Mouse (Mus musculus) adrenal gland, postnatal 0 days (tissue): ENCODE measurements around the gene Rabgef1. TPM values are rescaled to one million over a fixed set of nuclear protein-coding genes. Genes with fewer than 3 reads are reported as not detected.

Experiments used
- polyA plus RNA-seq: library from polyadenylated mRNA; unstranded; fragments of >200 nt; fragmentation: Nextera tagmentation; extraction: Ambion mirVana; gene quantifications from 2 replicates; pipeline ENCODE4 v1.2.1, GENCODE M21; 2015

Rabgef1 gene
- 15.2 and 30.8 TPM in 2 replicates for polyA plus RNA-seq

GRCm38 (mm10) chr5:130171423-130171954 is at the start of gene Rabgef1:
TSS of gene Rabgef1 (plus strand) at chr5:130171798.

GRCm38 (mm10) chr5:130144334-130145312 is 27.0 kb upstream of the Rabgef1 start, which contains the start of gene Kctd7:
TSS of gene Kctd7 (plus strand) at chr5:130144861.

GRCm38 (mm10) chr5:130216781-130217180 is 45.2 kb downstream of the Rabgef1 start, which contains the start of gene Tmem248:
TSS of gene Tmem248 (plus strand) at chr5:130217081.

GRCm38 (mm10) chr5:130255017-130255720 is 83.6 kb downstream of the Rabgef1 start, which contains the start of the genes Sbds and Tyw1:
TSS of gene Sbds (minus strand) at chr5:130255530.
TSS of gene Tyw1 (plus strand) at chr5:130255619.

Other genes with a start within 250 kb of the Rabgef1 start
- 13.8 and 16.8 TPM in 2 replicates for gene Vkorc1l1, start 229.8 kb upstream of the Rabgef1 start, polyA plus RNA-seq
- 46.5 and 65.9 TPM in 2 replicates for gene Gusb, start 168.7 kb upstream of the Rabgef1 start, polyA plus RNA-seq
- 92.5 and 127 TPM in 2 replicates for gene Asl, start 142.6 kb upstream of the Rabgef1 start, polyA plus RNA-seq
- 38.0 and 54.7 TPM in 2 replicates for gene Crcp, start 142.5 kb upstream of the Rabgef1 start, polyA plus RNA-seq
- 69.9 and 78.5 TPM in 2 replicates for gene Tpst1, start 98.5 kb upstream of the Rabgef1 start, polyA plus RNA-seq
- gene Kctd7, start 26.9 kb upstream of the Rabgef1 start, polyA plus RNA-seq: 4.8 and 5.1 TPM in 2 replicates
- gene Tmem248, start 45.3 kb downstream of the Rabgef1 start, polyA plus RNA-seq: 35.6 and 41.4 TPM in 2 replicates
- gene Sbds, start 83.7 kb downstream of the Rabgef1 start, polyA plus RNA-seq: 76.2 and 103 TPM in 2 replicates
- 17.2 and 28.8 TPM in 2 replicates for gene Tyw1, start 83.8 kb downstream of the Rabgef1 start, polyA plus RNA-seq
- 35.8 and 65.7 TPM in 2 replicates for gene Caln1, start 197.7 kb downstream of the Rabgef1 start, polyA plus RNA-seq
- not detected in 2 replicates for gene A330070K13Rik, start 212.8 kb downstream of the Rabgef1 start, polyA plus RNA-seq